Mouse (Mus musculus): ENCODE data around the gene Ltbp1. TPM values are rescaled to one million over a fixed set of nuclear protein-coding genes. Genes with fewer than 3 reads are reported as not detected.

Gene Ltbp1
- polyA plus RNA-seq, 1 experiment from 2014 or later = 8.5 TPM

- WGBS = 92% methylated on average over 5 of the region's 5 CpGs
- no peaks in the 10 kb centered on the region for H3K4me1 ChIP-seq (replicated peaks; ENCODE audit: control insufficient read depth, insufficient read depth, low read length)
- no peaks in the 10 kb centered on the region for H3K36me3 ChIP-seq (ENCODE audit: control insufficient read depth, insufficient read depth)
- no peak overlapping the region for H3K27ac ChIP-seq (ENCODE audit: low read depth, low read length)
- H3K9ac ChIP-seq (ENCODE audit: low read depth, low read length) = no peak overlapping the region
- no peak for ATAC-seq
- H3K4me2 ChIP-seq (replicated peaks; ENCODE audit: low read depth) = no peak overlapping the region
- no peak overlapping the region for H3K4me3 ChIP-seq (ENCODE audit: low read depth, low read length)
- no peaks in the 10 kb centered on the region for H3K9me3 ChIP-seq (ENCODE audit: control insufficient read depth)
- H3K27me3 ChIP-seq (replicated peaks; ENCODE audit: control insufficient read depth, insufficient read depth, low read length) = no peaks in the 10 kb centered on the region
- no peak for TF ChIP-seq CTCF (IDR thresholded peaks at IDR 0.05; ENCODE audit: low read depth)
Observed at GRCm38 (mm10) chr17:75323229-75323628, 317.9 kb downstream of the Ltbp1 start.

GRCm38 (mm10) chr17:75323766-75324165, 318.4 kb downstream of the Ltbp1 start:
- Histone ChIP-seq H3K27ac (ENCODE audit: low read depth, low read length) (no peak overlapping the region), H3K36me3 (ENCODE audit: control insufficient read depth, insufficient read depth) (no peaks in the 10 kb centered on the region), H3K4me1 (replicated peaks; ENCODE audit: control insufficient read depth, insufficient read depth, low read length) (no peaks in the 10 kb centered on the region), H3K27me3 (replicated peaks; ENCODE audit: control insufficient read depth, insufficient read depth, low read length) (no peaks in the 10 kb centered on the region), H3K4me3 (ENCODE audit: low read depth, low read length) (no peak overlapping the region), H3K9me3 (ENCODE audit: control insufficient read depth) (no peaks in the 10 kb centered on the region), H3K9ac (ENCODE audit: low read depth, low read length) (no peak overlapping the region), H3K4me2 (replicated peaks; ENCODE audit: low read depth) (no peak overlapping the region)
- ATAC-seq = no peak
- 87% methylated on average over 10 of the region's 10 CpGs for WGBS
- TF ChIP-seq CTCF (IDR thresholded peaks at IDR 0.05; ENCODE audit: low read depth) = no peak

GRCm38 (mm10) chr17:75328102-75328639, 322.8 kb downstream of the Ltbp1 start:
- H3K36me3 ChIP-seq (ENCODE audit: control insufficient read depth, insufficient read depth) = no peaks in the 10 kb centered on the region
- H3K27me3 ChIP-seq (replicated peaks; ENCODE audit: control insufficient read depth, insufficient read depth, low read length) = no peaks in the 10 kb centered on the region
- TF ChIP-seq CTCF (IDR thresholded peaks at IDR 0.05; ENCODE audit: low read depth) = no peak
- 75% methylated on average over 10 of the region's 10 CpGs for WGBS
- no peaks in the 10 kb centered on the region for H3K9me3 ChIP-seq (ENCODE audit: control insufficient read depth)
- no peak overlapping the region for H3K4me3 ChIP-seq (ENCODE audit: low read depth, low read length)
- ATAC-seq = no peak
- no peaks in the 10 kb centered on the region for H3K4me1 ChIP-seq (replicated peaks; ENCODE audit: control insufficient read depth, insufficient read depth, low read length)
- H3K27ac ChIP-seq (ENCODE audit: low read depth, low read length) = no peak overlapping the region
- H3K9ac ChIP-seq (ENCODE audit: low read depth, low read length) = no peak overlapping the region
- no peak overlapping the region for H3K4me2 ChIP-seq (replicated peaks; ENCODE audit: low read depth)

- Histone ChIP-seq H3K27ac (ENCODE audit: low read depth, low read length) (no peak overlapping the region), H3K9ac (ENCODE audit: low read depth, low read length) (no peak overlapping the region), H3K4me2 (replicated peaks; ENCODE audit: low read depth) (no peak overlapping the region), H3K27me3 (replicated peaks; ENCODE audit: control insufficient read depth, insufficient read depth, low read length) (no peaks in the 10 kb centered on the region), H3K4me1 (replicated peaks; ENCODE audit: control insufficient read depth, insufficient read depth, low read length) (no peaks in the 10 kb centered on the region), H3K4me3 (ENCODE audit: low read depth, low read length) (no peak overlapping the region), H3K36me3 (ENCODE audit: control insufficient read depth, insufficient read depth) (no peaks in the 10 kb centered on the region), H3K9me3 (ENCODE audit: control insufficient read depth) (no peaks in the 10 kb centered on the region)
- no peak for TF ChIP-seq CTCF (IDR thresholded peaks at IDR 0.05; ENCODE audit: low read depth)
- no peak for ATAC-seq
- WGBS = 89% methylated on average over 6 of the region's 6 CpGs
Observed at GRCm38 (mm10) chr17:75330366-75330765, 325.0 kb downstream of the Ltbp1 start.

GRCm38 (mm10) chr17:75331421-75331951, 326.1 kb downstream of the Ltbp1 start:
- no peak for TF ChIP-seq CTCF (IDR thresholded peaks at IDR 0.05; ENCODE audit: low read depth)
- H3K36me3 ChIP-seq (ENCODE audit: control insufficient read depth, insufficient read depth) = no peaks in the 10 kb centered on the region
- H3K4me1 ChIP-seq (replicated peaks; ENCODE audit: control insufficient read depth, insufficient read depth, low read length) = no peaks in the 10 kb centered on the region
- no peaks in the 10 kb centered on the region for H3K27me3 ChIP-seq (replicated peaks; ENCODE audit: control insufficient read depth, insufficient read depth, low read length)
- H3K9ac ChIP-seq (ENCODE audit: low read depth, low read length) = no peak overlapping the region
- no peaks in the 10 kb centered on the region for H3K9me3 ChIP-seq (ENCODE audit: control insufficient read depth)
- ATAC-seq = no peak
- no peak overlapping the region for H3K4me2 ChIP-seq (replicated peaks; ENCODE audit: low read depth)
- WGBS = 82% methylated on average over 6 of the region's 6 CpGs
- no peak overlapping the region for H3K4me3 ChIP-seq (ENCODE audit: low read depth, low read length)
- no peak overlapping the region for H3K27ac ChIP-seq (ENCODE audit: low read depth, low read length)

- ATAC-seq = no peak
- no peaks in the 10 kb centered on the region for H3K27me3 ChIP-seq (replicated peaks; ENCODE audit: control insufficient read depth, insufficient read depth, low read length)
- H3K27ac ChIP-seq (ENCODE audit: low read depth, low read length) = no peak overlapping the region
- no peak overlapping the region for H3K4me2 ChIP-seq (replicated peaks; ENCODE audit: low read depth)
- H3K9me3 ChIP-seq (ENCODE audit: control insufficient read depth) = no peaks in the 10 kb centered on the region
- H3K4me1 ChIP-seq (replicated peaks; ENCODE audit: control insufficient read depth, insufficient read depth, low read length) = no peaks in the 10 kb centered on the region
- no peak overlapping the region for H3K9ac ChIP-seq (ENCODE audit: low read depth, low read length)
- TF ChIP-seq CTCF (IDR thresholded peaks at IDR 0.05; ENCODE audit: low read depth) = no peak
- no peak overlapping the region for H3K4me3 ChIP-seq (ENCODE audit: low read depth, low read length)
- no peaks in the 10 kb centered on the region for H3K36me3 ChIP-seq (ENCODE audit: control insufficient read depth, insufficient read depth)
- 94% methylated on average over 6 of the region's 6 CpGs for WGBS
Observed at GRCm38 (mm10) chr17:75332289-75332688, 326.9 kb downstream of the Ltbp1 start.
